Mouse (Mus musculus): ENCODE measurements around the gene Col26a1. TPM values are rescaled to one million over a fixed set of nuclear protein-coding genes. Genes with fewer than 3 reads are reported as not detected.
"Not testable (repeated sequence)": the region's sequence is repeated elsewhere in the genome, so short reads cannot be mapped to it uniquely, and the experiment has no call there.

The Col26a1 gene
- polyA plus RNA-seq, 1 experiment from 2014 or later: not detected

GRCm38 (mm10) chr5:136755696-136756095 is 127.3 kb downstream of the Col26a1 start:
- peak; percentile 88 for TF ChIP-seq CTCF (IDR thresholded peaks at IDR 0.05; ENCODE audit: low read depth)
- no peak for TF ChIP-seq EP300 (IDR thresholded peaks at IDR 0.05; ENCODE audit: low read depth)
- no peak overlapping the region for H3K4me2 ChIP-seq (ENCODE audit: low read depth, low read length)
- 2% methylated on average over 3 of the region's 3 CpGs for WGBS (ENCODE audit: insufficient replicate concordance)
- no peaks in the 10 kb centered on the region for H3K27me3 ChIP-seq (ENCODE audit: insufficient read depth, low read length)
- H3K27ac ChIP-seq (ENCODE audit: low read depth): no peak overlapping the region
- no peak for ATAC-seq
- no peak overlapping the region for H3K9ac ChIP-seq (replicated peaks)
- peak; percentile 69 for DNase-seq
- H3K4me1 ChIP-seq (ENCODE audit: insufficient read depth): no peaks in the 10 kb centered on the region
- no peaks in the 10 kb centered on the region for H3K36me3 ChIP-seq (replicated peaks; ENCODE audit: insufficient read depth, low read length)
- H3K9me3 ChIP-seq (ENCODE audit: low read length): no peaks in the 10 kb centered on the region
- H3K4me3 ChIP-seq (ENCODE audit: low read depth, low read length): no peak overlapping the region

- ATAC-seq: no peak
- DNase-seq: peak; percentile 35
- Histone ChIP-seq H3K4me3 (ENCODE audit: low read depth, low read length) (no peak overlapping the region), H3K4me2 (ENCODE audit: low read depth, low read length) (no peak overlapping the region), H3K9ac (replicated peaks) (no peak overlapping the region), H3K9me3 (ENCODE audit: low read length) (0 out of 2 replicates have a peak, but pooled peaks cover 3% of the 10 kb centered on the region), H3K4me1 (ENCODE audit: insufficient read depth) (no peaks in the 10 kb centered on the region), H3K27me3 (ENCODE audit: insufficient read depth, low read length) (no peaks in the 10 kb centered on the region), H3K36me3 (replicated peaks; ENCODE audit: insufficient read depth, low read length) (no peaks in the 10 kb centered on the region), H3K27ac (ENCODE audit: low read depth) (no peak overlapping the region)
- 56% methylated on average over 14 of the region's 14 CpGs for WGBS (ENCODE audit: insufficient replicate concordance)
- TF ChIP-seq CTCF (IDR thresholded peaks at IDR 0.05; ENCODE audit: low read depth) (no peak), EP300 (IDR thresholded peaks at IDR 0.05; ENCODE audit: low read depth) (no peak)
Observed at GRCm38 (mm10) chr5:136754053-136754591, 128.9 kb downstream of the Col26a1 start.

- H3K4me1 ChIP-seq (ENCODE audit: insufficient read depth); H3K27me3 ChIP-seq (ENCODE audit: insufficient read depth, low read length); H3K27ac ChIP-seq (ENCODE audit: low read depth); H3K4me2 ChIP-seq (ENCODE audit: low read depth, low read length); ATAC-seq; H3K36me3 ChIP-seq (replicated peaks; ENCODE audit: insufficient read depth, low read length); H3K4me3 ChIP-seq (ENCODE audit: low read depth, low read length); H3K9ac ChIP-seq (replicated peaks): not testable (repeated sequence)
- DNase-seq: peak; percentile 35
- peaks cover 12% of the 10 kb centered on the region for H3K9me3 ChIP-seq (ENCODE audit: low read length)
- 51% methylated on average over 7 of the region's 7 CpGs for WGBS (ENCODE audit: insufficient replicate concordance)
Observed at GRCm38 (mm10) chr5:136753176-136753575, 129.8 kb downstream of the Col26a1 start.

- 91% methylated on average over 19 of the region's 19 CpGs for WGBS (ENCODE audit: insufficient replicate concordance)
- H3K9me3 ChIP-seq (ENCODE audit: low read length): peaks cover 16% of the 10 kb centered on the region
- no peaks in the 10 kb centered on the region for H3K4me1 ChIP-seq (ENCODE audit: insufficient read depth)
- no peak overlapping the region for H3K27ac ChIP-seq (ENCODE audit: low read depth)
- H3K27me3 ChIP-seq (ENCODE audit: insufficient read depth, low read length): no peaks in the 10 kb centered on the region
- H3K9ac ChIP-seq (replicated peaks): no peak overlapping the region
- ATAC-seq: no peak
- no peaks in the 10 kb centered on the region for H3K36me3 ChIP-seq (replicated peaks; ENCODE audit: insufficient read depth, low read length)
- no peak for DNase-seq
- H3K4me3 ChIP-seq (ENCODE audit: low read depth, low read length): no peak overlapping the region
- TF ChIP-seq CTCF (IDR thresholded peaks at IDR 0.05; ENCODE audit: low read depth) (no peak), EP300 (IDR thresholded peaks at IDR 0.05; ENCODE audit: low read depth) (no peak)
- H3K4me2 ChIP-seq (ENCODE audit: low read depth, low read length): no peak overlapping the region
Observed at GRCm38 (mm10) chr5:136752104-136752503, 130.9 kb downstream of the Col26a1 start.

GRCm38 (mm10) chr5:136746596-136746995 is 136.4 kb downstream of the Col26a1 start:
- H3K9ac ChIP-seq (replicated peaks): no peak overlapping the region
- H3K4me3 ChIP-seq (ENCODE audit: low read depth, low read length): no peak overlapping the region
- H3K4me1 ChIP-seq (ENCODE audit: insufficient read depth): no peaks in the 10 kb centered on the region
- TF ChIP-seq EP300 (IDR thresholded peaks at IDR 0.05; ENCODE audit: low read depth) (no peak), CTCF (IDR thresholded peaks at IDR 0.05; ENCODE audit: low read depth) (no peak)
- 61% methylated on average over 9 of the region's 9 CpGs for WGBS (ENCODE audit: insufficient replicate concordance)
- no peaks in the 10 kb centered on the region for H3K36me3 ChIP-seq (replicated peaks; ENCODE audit: insufficient read depth, low read length)
- H3K4me2 ChIP-seq (ENCODE audit: low read depth, low read length): no peak overlapping the region
- ATAC-seq: no peak
- DNase-seq: no peak
- peaks cover 18% of the 10 kb centered on the region for H3K9me3 ChIP-seq (ENCODE audit: low read length)
- no peak overlapping the region for H3K27ac ChIP-seq (ENCODE audit: low read depth)
- no peaks in the 10 kb centered on the region for H3K27me3 ChIP-seq (ENCODE audit: insufficient read depth, low read length)

GRCm38 (mm10) chr5:136738918-136739317 is 144.1 kb downstream of the Col26a1 start:
- H3K27me3 ChIP-seq (ENCODE audit: insufficient read depth, low read length): no peaks in the 10 kb centered on the region
- H3K27ac ChIP-seq (ENCODE audit: low read depth): no peak overlapping the region
- ATAC-seq (no peak), DNase-seq (no peak)
- no peak overlapping the region for H3K4me3 ChIP-seq (ENCODE audit: low read depth, low read length)
- H3K4me1 ChIP-seq (ENCODE audit: insufficient read depth): no peaks in the 10 kb centered on the region
- TF ChIP-seq EP300 (IDR thresholded peaks at IDR 0.05; ENCODE audit: low read depth) (no peak), CTCF (IDR thresholded peaks at IDR 0.05; ENCODE audit: low read depth) (no peak)
- H3K9me3 ChIP-seq (ENCODE audit: low read length): no peaks in the 10 kb centered on the region
- H3K4me2 ChIP-seq (ENCODE audit: low read depth, low read length): no peak overlapping the region
- 58% methylated on average over 6 of the region's 6 CpGs for WGBS (ENCODE audit: insufficient replicate concordance)
- H3K36me3 ChIP-seq (replicated peaks; ENCODE audit: insufficient read depth, low read length): no peaks in the 10 kb centered on the region
- no peak overlapping the region for H3K9ac ChIP-seq (replicated peaks)

GRCm38 (mm10) chr5:136726271-136726670 is 156.7 kb downstream of the Col26a1 start:
- ATAC-seq; H3K4me1 ChIP-seq (ENCODE audit: insufficient read depth); H3K4me3 ChIP-seq (ENCODE audit: low read depth, low read length); H3K36me3 ChIP-seq (replicated peaks; ENCODE audit: insufficient read depth, low read length); H3K27me3 ChIP-seq (ENCODE audit: insufficient read depth, low read length); H3K9me3 ChIP-seq (ENCODE audit: low read length); DNase-seq; H3K9ac ChIP-seq (replicated peaks); H3K4me2 ChIP-seq (ENCODE audit: low read depth, low read length); H3K27ac ChIP-seq (ENCODE audit: low read depth): not testable (repeated sequence)
- WGBS (ENCODE audit: insufficient replicate concordance): 75% methylated on average over 4 of the region's 5 CpGs
